Mouse (Mus musculus) stomach, embryonic 16.5 days (tissue): ENCODE data around the gene Cs. TPM values are rescaled to one million over a fixed set of nuclear protein-coding genes. Genes with fewer than 3 reads are reported as not detected.

Experiments used
- ATAC-seq: fragments of 200-750 bp; cut with Nextera tagmentation; 2 replicates; pipeline ENCODE4 v1.8.0; 2017; ENCODE audit warnings: moderate number of reproducible peaks, moderate TSS enrichment; ENCODE audit not compliant: insufficient read depth, low FRiP score
- H3K27ac ChIP-seq: fragments of 300-500 bp; sonication (generic); 2 replicates; pipeline ENCODE4 v1.5.1; 2014; ENCODE audit warnings: low read length
- H3K27me3 ChIP-seq: fragments of 300-500 bp; sonication (generic); 2 replicates; pipeline ENCODE4 v1.6.1; 2014; ENCODE audit warnings: low read length, control low read depth, mixed read lengths; ENCODE audit not compliant: control insufficient read depth, insufficient read depth
- H3K36me3 ChIP-seq: fragments of 300-500 bp; sonication (generic); 2 replicates; pipeline ENCODE4 v1.6.1; 2014; ENCODE audit warnings: low read length; ENCODE audit not compliant: control insufficient read depth, insufficient read depth
- H3K4me1 ChIP-seq: fragments of 300-500 bp; sonication (generic); 2 replicates; pipeline ENCODE4 v1.6.1; 2014; ENCODE audit warnings: low read length, control low read depth, mixed read lengths; ENCODE audit not compliant: control insufficient read depth, insufficient read depth
- H3K4me2 ChIP-seq: fragments of 300-500 bp; sonication (generic); 2 replicates; pipeline ENCODE4 v1.6.1; 2014; ENCODE audit warnings: low read depth, low read length, mixed read lengths
- H3K4me3 ChIP-seq: fragments of 300-500 bp; sonication (generic); replicated peaks from 2 replicates; pipeline ENCODE4 v1.5.1; 2014; ENCODE audit warnings: mild to moderate bottlenecking, low read length
- H3K9ac ChIP-seq: fragments of 300-500 bp; sonication (generic); 2 replicates; pipeline ENCODE4 v1.6.1; 2014; ENCODE audit warnings: low read length
- H3K9me3 ChIP-seq: fragments of 300-500 bp; sonication (generic); replicated peaks from 2 replicates; pipeline ENCODE4 v1.6.1; 2016; ENCODE audit warnings: low read length, control low read depth; ENCODE audit not compliant: control insufficient read depth
- WGBS: fragments of 180-500 bp; shearing (Covaris S2); extraction: QIAGEN DNeasy Blood & Tissue Kit; methylation state at CpG from one replicate; pipeline ENCODE4 v1.1.7; 2014; 5-methylcytosine and 5-hydroxymethylcytosine counted together
- polyA plus RNA-seq: library from polyadenylated mRNA; unstranded; fragments of >200 nt; fragmentation: Nextera tagmentation; extraction: Ambion mirVana; gene quantifications from 2 replicates; pipeline ENCODE4 v1.2.1, GENCODE M21; 2015

Gene Cs
- polyA plus RNA-seq, 1 experiment from 2014 or later = 221 TPM

GRCm38 (mm10) chr10:128377222-128377939 lies 39.8 kb downstream of the Cs start:
- peak overlapping the region; percentile 88 for H3K27ac ChIP-seq
- no peaks in the 10 kb centered on the region for H3K27me3 ChIP-seq
- H3K4me2 ChIP-seq = peak overlapping the region; percentile 90
- H3K4me3 ChIP-seq = peak overlapping the region; percentile 90
- H3K36me3 ChIP-seq = peaks cover 16% of the 10 kb centered on the region
- ATAC-seq = peak; percentile 69
- no peaks in the 10 kb centered on the region for H3K9me3 ChIP-seq
- 0% methylated on average over 31 of the region's 47 CpGs for WGBS
- peaks cover 16% of the 10 kb centered on the region for H3K4me1 ChIP-seq
- H3K9ac ChIP-seq = peak overlapping the region; percentile 95

GRCm38 (mm10) chr10:128377940-128378448 lies 40.5 kb downstream of the Cs start:
- H3K36me3 ChIP-seq = peaks cover 22% of the 10 kb centered on the region
- H3K9me3 ChIP-seq = no peaks in the 10 kb centered on the region
- H3K4me2 ChIP-seq = peak overlapping the region; percentile 90
- peak overlapping the region; percentile 95 for H3K9ac ChIP-seq
- 49% methylated on average over 14 of the region's 14 CpGs for WGBS
- peak overlapping the region; percentile 90 for H3K4me3 ChIP-seq
- no peaks in the 10 kb centered on the region for H3K27me3 ChIP-seq
- peaks cover 16% of the 10 kb centered on the region for H3K4me1 ChIP-seq
- H3K27ac ChIP-seq = peak overlapping the region; percentile 88
- no peak for ATAC-seq

GRCm38 (mm10) chr10:128378462-128378861 lies 40.9 kb downstream of the Cs start:
- Histone ChIP-seq H3K4me3 (peak overlapping the region; percentile 90), H3K4me2 (peak overlapping the region; percentile 90), H3K9me3 (no peaks in the 10 kb centered on the region), H3K27me3 (no peaks in the 10 kb centered on the region), H3K9ac (peak overlapping the region; percentile 95), H3K4me1 (peaks cover 16% of the 10 kb centered on the region), H3K27ac (no peak overlapping the region), H3K36me3 (peaks cover 26% of the 10 kb centered on the region)
- WGBS = 55% methylated on average over 3 of the region's 3 CpGs
- no peak for ATAC-seq

DNA sequence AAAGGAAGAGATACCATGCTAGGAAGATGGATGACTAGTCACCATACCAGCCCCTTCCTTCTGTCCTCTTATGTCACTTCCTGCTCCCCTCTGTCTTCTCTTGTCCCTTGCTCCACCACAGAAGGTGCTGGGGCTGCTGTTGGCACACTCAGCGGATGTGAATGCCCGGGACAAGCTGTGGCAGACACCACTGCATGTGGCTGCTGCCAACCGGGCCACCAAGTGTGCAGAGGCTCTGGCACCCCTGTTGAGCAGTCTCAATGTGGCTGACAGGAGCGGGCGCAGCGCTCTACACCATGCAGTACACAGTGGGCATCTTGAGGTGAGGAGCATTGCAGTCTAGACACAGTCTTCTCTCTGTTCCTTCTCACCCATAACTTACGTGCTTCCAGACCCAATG lies 41.7 kb downstream of the Cs start:
- Histone ChIP-seq H3K27me3 (no peaks in the 10 kb centered on the region), H3K27ac (no peak overlapping the region), H3K9me3 (no peaks in the 10 kb centered on the region), H3K36me3 (peaks cover 34% of the 10 kb centered on the region), H3K4me2 (no peak overlapping the region), H3K9ac (peak overlapping the region; percentile 23; the same call in 1 of the 2 replicates), H3K4me1 (peaks cover 16% of the 10 kb centered on the region), H3K4me3 (no peak overlapping the region)
- WGBS = 95% methylated on average over 7 of the region's 7 CpGs
- no peak for ATAC-seq

GRCm38 (mm10) chr10:128380565-128380964 lies 43.0 kb downstream of the Cs start:
- no peak overlapping the region for H3K27ac ChIP-seq
- H3K4me2 ChIP-seq = no peak overlapping the region
- 88% methylated on average over 5 of the region's 5 CpGs for WGBS
- H3K4me3 ChIP-seq = no peak overlapping the region
- H3K27me3 ChIP-seq = no peaks in the 10 kb centered on the region
- peaks cover 38% of the 10 kb centered on the region for H3K36me3 ChIP-seq
- H3K9ac ChIP-seq = no peak overlapping the region
- no peak for ATAC-seq
- H3K9me3 ChIP-seq = no peaks in the 10 kb centered on the region
- H3K4me1 ChIP-seq = peaks cover 16% of the 10 kb centered on the region

DNA sequence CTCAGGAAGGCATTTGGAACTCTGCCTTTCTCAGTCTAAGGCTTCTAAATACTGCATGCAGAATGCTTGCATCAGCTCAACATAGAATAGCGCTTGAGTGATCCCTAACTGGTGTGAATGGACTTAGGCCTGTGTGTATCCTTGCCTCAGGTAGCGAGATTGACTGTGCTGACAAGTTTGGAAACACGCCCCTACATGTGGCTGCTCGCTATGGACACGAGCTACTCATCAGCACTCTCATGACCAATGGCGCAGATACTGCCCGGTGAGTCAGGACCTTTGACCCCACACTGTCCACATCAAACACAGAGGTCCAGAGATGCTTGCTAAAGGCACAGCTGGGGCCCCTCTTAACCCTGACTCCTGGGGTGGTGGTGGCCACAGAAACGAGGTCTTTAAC lies 44.9 kb downstream of the Cs start:
- Histone ChIP-seq H3K4me1 (peaks cover 13% of the 10 kb centered on the region), H3K4me3 (no peak overlapping the region), H3K27ac (no peak overlapping the region), H3K4me2 (no peak overlapping the region), H3K9ac (no peak overlapping the region), H3K27me3 (no peaks in the 10 kb centered on the region), H3K9me3 (no peaks in the 10 kb centered on the region), H3K36me3 (peaks cover 56% of the 10 kb centered on the region)
- ATAC-seq = no peak
- WGBS = 77% methylated on average over 8 of the region's 8 CpGs

- no peak for ATAC-seq
- Histone ChIP-seq H3K36me3 (peaks cover 68% of the 10 kb centered on the region), H3K9me3 (no peaks in the 10 kb centered on the region), H3K9ac (no peak overlapping the region), H3K4me3 (no peak overlapping the region), H3K27ac (no peak overlapping the region), H3K4me1 (no peaks in the 10 kb centered on the region), H3K27me3 (no peaks in the 10 kb centered on the region), H3K4me2 (no peak overlapping the region)
- 85% methylated on average over 7 of the region's 7 CpGs for WGBS
These were observed 48.4 kb downstream of the Cs start for GRCm38 (mm10) chr10:128385902-128386301.

DNA sequence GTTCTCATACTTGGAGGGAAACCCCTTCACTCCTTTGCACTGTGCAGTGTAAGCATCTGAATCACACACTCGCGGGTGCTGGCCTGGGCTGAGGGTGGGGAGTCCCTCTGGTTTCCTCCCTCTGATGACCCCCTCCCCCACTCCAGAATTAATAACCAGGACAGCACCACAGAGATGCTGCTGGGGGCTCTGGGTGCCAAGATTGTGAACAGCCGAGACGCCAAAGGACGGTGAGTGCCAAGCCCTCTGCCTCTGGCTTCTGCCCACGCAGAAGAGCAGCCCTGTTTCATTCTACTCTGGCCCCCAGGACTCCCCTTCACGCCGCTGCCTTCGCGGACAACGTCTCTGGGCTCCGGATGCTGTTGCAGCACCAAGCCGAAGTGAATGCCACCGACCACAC lies 51.4 kb downstream of the Cs start:
- Histone ChIP-seq H3K4me2 (no peak overlapping the region), H3K4me3 (no peak overlapping the region), H3K9ac (no peak overlapping the region), H3K27ac (no peak overlapping the region), H3K36me3 (peaks cover 53% of the 10 kb centered on the region), H3K27me3 (no peaks in the 10 kb centered on the region), H3K4me1 (no peaks in the 10 kb centered on the region), H3K9me3 (no peaks in the 10 kb centered on the region)
- no peak for ATAC-seq
- WGBS = 91% methylated on average over 14 of the region's 14 CpGs

DNA sequence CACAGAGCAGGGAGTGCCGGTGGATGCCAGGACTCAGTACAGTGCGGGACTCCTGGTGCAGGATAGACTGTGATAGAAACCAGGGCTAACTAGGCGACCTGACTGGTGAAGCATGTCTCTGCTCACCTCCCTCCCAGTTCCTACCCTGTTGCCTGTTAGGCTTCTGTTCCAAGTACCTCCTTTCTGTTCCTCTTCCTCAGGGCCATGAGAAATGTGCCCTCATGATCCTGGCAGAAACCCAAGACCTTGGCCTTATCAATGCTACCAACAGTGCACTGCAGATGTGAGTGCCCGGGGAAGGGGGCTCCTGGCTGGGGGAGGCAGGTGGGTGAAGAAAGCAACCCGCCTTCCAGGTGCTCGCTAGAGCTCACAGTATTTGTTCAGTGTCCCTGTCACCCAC lies 52.0 kb downstream of the Cs start:
- no peak overlapping the region for H3K27ac ChIP-seq
- H3K4me2 ChIP-seq = no peak overlapping the region
- H3K36me3 ChIP-seq = peaks cover 51% of the 10 kb centered on the region
- peak; percentile 30; the same call in 1 of the 2 replicates for ATAC-seq
- H3K4me3 ChIP-seq = no peak overlapping the region
- WGBS = 82% methylated on average over 6 of the region's 6 CpGs
- no peaks in the 10 kb centered on the region for H3K4me1 ChIP-seq
- no peaks in the 10 kb centered on the region for H3K9me3 ChIP-seq
- no peaks in the 10 kb centered on the region for H3K27me3 ChIP-seq
- H3K9ac ChIP-seq = no peak overlapping the region
